Mouse (Mus musculus): ENCODE data around the gene Cfap58. TPM values are rescaled to one million over a fixed set of nuclear protein-coding genes. Genes with fewer than 3 reads are reported as not detected.
A peak's percentile ranks its signal among the peaks of the same experiment; 100 is the strongest.

The Cfap58 gene
- total RNA-seq, 2 experiments from 2014 or later = 2.0 to 2.6 TPM

DNA sequence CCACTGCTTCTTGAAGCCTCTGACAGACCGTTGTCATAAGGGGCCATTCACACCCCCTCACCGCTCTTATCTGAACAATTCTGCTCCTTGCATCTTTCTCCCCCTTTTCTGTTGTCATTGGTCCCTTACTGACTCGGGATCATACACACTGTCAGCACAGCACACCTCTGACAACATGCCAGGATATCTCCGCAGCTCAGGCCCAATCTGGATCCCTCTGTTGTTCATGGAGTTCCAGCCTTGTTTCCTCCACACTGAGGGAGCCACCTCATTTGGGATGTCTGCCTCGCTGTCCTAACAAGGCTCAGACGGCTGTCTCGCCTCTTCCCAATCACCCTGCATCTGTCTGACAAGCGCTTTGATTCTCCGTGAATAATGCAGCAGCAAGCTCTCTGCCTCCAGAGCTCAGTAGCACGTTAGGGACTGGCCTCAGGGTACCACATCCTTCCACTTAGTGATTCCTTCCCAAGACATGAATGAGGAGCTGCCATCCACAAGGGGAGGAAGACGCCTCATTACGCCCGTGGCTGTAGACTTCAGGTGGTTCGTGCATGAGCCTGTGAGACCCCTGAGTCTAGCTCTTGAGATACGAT lies 40.7 kb downstream of the Cfap58 start:
- DNase-seq = no peak

DNA sequence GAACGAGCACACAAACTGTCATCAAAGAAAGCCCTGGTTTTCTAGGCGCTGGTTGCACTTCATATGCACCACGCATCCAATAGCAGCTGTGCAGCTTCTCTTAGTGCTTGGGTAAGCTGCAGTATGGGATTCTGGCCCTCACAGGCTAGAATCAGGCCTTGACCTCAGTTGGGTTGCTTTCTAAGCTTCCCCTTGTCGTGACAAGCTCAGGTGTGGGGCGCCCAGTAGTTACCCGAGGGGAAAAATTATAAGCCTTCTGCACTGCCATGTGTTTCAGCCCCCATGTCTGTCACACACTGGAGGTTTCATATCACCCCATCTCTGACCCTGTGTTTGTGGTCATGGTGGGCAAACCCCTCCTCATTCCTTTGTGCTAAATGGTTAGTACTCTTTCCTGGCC lies 42.0 kb downstream of the Cfap58 start:
- DNase-seq = no peak

DNA sequence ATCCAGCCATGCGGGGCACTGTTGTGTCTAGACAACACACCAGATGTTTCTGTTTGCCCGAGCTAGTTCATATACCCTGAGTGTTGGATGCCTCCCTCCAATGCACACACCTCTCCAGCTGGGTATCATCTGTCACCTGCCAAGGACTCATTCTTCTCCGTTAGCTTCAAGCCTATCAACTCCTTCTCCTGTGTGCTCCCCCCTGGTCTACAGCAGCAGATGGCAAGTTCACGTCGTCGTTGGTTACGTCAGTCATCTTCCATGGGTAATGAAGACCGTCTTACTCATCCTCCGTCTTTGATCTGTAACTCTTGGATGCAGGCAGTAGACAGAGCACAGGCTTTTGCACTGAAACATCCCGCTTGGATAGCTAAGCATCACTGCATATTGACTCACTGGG lies 42.8 kb downstream of the Cfap58 start:
- DNase-seq = no peak

DNA sequence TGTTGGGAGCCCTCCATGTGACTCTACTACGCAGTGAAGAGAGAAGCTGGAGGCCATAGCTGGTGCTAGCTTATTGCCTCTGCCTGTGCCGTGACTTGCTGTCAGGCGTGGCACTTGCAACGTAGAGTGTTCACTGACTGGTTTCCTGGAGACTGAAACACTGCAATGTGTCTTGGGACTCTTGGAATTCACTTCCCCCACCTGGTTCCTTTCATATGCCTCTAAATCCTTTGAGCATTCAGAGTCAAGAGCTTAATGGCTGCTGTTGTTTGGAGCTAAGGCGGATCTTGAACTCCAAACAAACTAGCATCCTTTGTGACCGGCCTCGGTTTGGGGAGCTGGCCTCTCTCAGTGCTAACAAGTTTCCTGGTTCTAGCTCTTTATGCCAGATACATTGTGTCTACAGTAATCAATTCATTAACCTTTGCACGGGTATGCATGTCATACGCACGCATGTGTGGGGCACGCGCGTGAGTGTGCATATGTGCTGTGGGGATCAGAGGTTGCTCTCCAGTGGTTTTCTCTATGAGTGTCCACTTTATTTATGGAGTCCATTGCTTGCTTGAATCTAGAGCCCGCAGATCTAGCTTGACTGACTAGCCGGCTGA lies 48.2 kb downstream of the Cfap58 start:
- no peak for DNase-seq

DNA sequence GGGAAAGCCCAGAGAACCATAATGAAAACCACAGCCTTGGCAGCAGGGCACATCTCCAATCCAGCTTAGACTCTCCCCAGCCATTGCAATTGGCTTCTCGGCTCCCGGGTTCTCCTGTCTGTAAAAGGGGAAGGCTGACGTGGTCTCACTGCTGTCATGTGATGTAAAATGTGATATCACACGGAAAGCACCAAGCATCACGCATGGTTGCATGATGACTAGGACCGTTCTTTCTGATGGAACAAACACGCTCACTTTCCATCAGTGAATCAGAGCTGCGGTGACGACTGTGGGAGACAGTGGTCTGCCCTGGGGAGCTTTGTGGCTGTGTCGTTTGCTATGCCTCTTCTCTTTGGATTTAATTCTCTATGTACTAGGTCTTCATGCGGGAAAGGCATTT lies 50.5 kb downstream of the Cfap58 start:
- no peak for DNase-seq

DNA sequence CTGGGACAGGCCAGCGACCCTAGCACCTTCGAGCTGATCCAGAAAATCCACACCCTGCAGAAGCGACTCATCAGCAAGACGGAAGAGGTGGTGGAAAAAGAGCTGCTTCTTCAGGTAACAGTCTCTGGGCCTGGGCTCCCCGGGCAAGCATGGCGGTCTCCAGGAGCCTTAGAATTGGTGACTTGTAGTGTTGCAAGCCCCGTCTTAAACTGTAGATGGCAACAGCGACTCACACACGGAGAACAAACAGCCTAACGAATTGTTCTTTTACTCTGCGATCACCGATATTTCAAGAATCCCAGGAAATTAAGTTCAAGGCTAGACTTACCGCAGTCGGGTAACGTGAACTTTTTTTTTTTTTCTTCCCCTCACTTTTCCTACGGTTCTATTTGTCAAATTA lies 51.0 kb downstream of the Cfap58 start:
- DNase-seq = peak; percentile 10 to 30

DNA sequence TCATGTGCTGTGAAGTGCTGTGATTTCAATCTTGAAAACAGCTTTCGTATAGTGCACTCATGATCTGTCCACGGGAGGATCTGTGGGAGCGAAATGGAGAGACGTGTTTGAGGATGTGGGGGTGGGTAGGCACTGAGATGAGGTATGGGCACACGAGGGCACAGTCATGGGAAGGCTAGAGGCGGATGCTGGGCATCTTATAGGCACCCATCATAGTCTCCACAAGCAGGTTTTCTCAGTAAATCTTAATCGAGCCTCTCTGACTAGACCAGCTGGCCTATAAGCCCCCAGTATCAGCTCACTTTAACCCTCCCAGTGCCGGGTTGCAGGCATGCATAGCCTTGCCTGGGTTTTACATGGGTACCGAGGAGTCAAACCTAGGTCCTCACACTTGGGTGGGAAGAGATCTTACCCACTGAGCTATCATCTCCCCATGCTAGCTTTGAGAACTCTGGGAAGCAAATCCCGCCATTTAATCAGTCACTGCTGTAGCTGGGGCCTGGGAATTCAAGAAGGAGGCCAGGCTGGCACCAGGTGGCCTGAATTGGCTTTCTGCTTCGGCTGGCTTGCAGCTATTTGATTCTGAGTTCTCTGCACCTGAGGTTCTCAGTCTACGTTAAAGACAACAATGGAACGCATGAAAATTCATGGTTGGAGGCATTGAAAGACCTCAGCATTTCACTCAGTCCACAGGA lies 51.6 kb downstream of the Cfap58 start:
- DNase-seq = no peak

DNA sequence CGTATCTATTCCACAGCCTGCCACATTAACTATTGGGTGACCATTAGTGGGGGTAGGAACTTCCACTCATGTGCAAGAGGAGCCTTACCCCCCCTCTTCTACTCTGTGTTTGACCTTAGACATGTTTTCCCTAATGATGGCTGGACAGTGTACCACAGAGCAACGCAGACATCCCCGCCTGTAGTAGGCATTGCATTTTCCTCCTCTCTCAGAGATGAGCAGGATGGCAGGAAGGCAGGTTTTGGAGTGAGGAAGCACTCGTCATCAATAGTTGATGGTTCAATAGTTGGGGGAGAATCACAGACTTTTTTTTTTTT lies 52.1 kb downstream of the Cfap58 start:
- DNase-seq = no peak

DNA sequence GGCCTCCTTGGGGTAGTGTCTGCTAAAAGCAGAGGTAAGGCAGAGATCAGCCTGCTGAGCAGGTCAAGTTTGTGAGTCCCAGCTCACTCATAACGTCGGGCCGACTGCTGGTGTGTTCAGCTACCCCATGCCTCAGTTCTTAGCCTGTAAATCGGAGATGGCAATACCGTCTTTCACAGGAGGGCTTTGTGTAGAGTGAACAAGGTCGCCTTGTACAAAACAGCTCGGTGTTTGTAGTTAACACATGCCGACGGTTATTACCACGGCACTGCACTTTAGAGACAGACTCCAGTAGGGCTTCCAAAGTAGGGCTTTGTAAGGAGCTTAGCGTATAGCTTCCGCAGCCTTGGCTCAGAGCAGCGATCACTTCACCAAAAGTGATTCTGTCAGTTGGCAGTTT lies 63.8 kb downstream of the Cfap58 start:
- no peak for DNase-seq

DNA sequence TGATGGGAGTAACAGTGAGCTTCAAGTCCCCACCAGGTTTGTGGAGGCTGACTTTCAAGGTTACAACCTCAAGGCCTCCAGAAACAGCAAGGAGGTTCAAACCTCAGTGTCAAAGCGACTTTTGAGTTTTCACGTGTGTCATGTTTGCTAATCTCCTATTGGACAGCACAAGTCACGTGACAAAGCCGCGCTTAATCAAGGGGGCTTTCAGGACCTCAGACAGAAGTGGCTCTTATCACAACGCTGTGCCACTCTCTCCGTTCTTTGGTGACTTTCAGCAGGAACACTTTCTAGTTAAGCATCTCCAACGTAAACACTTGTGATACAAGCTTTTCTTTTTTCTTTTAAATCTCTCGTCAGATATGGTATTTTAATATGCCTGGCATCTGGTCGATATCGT lies 64.3 kb downstream of the Cfap58 start:
- DNase-seq = no peak

DNA sequence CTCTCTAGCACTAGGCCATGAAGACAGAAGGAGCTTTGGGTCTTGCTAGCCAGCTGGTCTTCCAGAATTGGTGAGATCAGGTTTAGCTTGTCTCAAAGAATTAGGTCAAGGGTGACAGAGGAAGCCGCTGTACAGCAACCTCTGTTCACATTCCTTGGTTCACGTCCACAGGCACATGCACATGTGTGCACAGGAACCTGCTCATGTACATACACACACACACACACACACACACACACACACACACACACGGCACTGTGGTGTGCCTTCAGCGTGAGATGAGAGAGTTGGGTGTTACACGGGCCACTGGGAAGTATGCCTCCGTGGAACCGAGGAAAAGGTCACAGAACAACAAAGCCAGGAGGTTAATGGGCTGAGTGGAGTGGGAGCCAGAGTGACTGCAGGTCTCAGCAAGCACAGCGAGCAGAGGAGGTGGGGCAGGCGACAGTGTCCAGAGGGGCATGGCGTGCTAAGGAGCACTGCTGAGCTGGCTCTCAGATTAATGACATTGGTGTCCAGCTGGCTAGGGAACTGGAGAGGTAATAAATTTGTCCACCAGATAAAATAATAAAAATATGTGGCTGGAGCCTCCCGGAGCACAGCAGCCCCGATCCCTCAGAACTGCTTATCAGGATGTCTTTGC lies 71.4 kb downstream of the Cfap58 start:
- no peak for DNase-seq

DNA sequence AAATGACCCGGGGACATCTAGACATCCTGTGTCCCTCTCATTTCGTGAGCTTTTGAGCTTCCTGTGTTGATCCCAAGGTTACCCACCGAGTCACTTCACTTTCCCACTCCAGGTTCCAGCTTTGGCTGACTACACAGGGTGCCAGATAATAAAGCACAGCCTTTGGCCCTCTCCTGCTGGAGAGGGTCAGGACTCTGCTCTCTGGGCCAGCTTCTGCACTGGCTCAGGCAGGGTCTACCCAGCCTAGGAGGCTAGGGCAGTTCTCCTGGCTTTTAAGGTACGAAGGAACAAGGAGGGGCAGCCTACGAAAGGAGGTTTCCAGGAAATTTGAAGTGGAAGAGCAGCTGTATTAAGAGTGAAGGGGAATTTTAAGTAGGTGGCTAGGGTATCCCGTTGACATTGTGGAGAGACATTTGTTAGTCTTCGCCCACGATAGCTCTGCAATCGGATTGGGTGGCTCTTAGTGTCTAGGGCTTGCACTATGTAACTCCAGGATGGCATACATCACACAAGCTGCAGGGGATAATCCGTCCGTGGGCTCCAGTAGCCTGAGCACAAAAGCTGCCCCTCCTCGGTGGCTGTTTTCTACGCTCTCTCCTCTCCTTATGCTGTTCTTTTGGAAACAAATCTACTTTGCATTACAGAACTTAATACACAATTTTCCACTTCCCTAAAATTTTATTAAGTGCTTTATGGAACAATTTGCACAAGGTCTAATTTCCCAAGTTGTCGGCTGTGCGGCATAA lies 72.3 kb downstream of the Cfap58 start:
- no peak for DNase-seq

DNA sequence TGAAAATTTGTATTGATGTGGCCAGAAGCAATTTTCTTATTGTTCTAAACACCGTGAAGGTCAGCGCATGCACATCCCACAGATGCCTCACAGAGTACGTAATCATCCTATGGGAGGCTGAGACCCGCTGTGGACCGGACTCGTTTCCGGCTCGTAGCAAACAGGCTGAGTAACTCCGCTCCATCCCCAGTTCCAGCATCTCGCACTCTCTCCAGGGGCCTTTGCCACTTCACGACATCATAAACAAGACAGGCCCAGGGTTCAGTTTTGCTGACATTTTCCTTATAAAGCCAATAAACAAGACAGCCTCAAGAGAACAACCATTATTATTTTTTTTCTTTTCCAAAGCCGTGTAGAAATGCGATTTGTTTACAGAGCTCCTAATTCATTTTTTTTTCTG lies 82.6 kb downstream of the Cfap58 start:
- DNase-seq = no peak

DNA sequence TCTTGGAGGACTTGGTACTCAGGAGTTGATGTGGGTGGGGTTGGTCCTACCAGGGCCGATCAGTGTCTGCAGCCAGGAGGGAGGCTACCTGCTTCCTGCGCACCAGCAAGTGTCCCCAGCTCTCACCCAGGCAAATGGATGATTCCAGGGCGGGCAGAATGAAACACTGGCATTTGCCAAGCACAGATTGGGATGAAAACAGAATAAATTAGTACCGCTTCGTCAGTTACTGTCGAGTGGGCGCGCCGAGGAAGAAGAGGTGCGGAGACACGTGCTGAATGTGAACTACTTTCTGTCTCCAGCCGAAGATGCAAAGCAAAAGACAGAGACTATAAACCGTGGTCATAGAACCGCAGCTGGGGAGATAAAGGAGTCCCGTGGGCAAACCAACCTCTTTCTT lies 84.0 kb downstream of the Cfap58 start:
- no peak for DNase-seq

DNA sequence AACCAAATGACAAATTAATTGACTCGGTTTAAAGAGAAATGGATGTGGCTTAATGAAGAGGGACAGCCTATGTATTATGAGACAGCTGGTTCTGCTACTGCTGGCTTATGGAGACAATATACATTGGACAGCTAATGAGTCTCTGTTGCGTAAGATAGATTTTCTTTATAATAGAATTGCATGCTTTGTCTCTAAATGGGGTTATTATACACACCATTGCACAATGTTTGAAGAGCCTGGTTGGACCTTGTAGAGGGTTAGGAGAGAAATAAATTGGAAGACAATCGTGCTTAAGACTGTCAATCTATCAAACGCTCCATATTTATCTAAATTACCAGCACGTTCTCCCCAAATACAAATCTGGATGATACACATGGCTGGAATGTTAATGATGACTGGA lies 85.3 kb downstream of the Cfap58 start:
- no peak for DNase-seq

DNA sequence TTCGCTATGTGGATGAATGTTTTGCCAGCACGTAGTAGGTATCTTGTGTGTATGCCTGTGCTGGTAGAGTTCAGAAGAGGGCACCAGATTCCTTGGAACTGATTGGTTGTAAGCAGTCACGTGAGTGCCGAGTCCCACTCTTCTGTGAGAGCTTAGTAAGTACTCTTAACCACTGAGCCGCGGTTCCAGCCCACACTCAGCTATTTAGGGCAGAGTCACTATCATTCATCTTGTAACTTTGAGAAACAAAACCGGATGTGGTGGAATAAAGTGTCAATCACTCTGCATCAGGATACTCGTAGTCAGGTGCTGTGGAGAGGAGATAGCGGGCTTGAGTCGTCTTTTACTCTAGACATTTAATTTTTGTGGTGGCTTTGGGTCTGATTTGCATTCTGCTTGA lies 86.3 kb downstream of the Cfap58 start:
- no peak for DNase-seq

DNA sequence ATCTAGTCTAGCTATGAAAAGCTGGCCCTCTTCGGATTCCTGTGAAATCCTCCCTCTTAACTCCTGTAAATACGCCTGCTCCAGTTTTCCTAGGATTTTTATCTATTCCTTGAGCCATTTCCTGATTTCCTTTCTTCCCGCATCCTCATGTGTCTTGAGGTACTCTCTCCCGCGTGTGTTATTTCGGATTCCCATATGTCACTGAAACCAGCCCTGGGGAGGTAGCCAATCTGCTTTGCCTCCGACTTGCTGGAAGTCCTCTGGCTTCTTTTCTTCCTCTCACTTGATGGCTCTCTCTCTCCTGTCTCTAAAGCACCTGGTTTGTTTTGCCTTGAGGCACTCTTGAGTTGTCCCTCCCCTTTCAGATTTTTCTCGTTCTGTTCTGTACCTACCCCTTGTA lies 87.9 kb downstream of the Cfap58 start:
- no peak for DNase-seq

DNA sequence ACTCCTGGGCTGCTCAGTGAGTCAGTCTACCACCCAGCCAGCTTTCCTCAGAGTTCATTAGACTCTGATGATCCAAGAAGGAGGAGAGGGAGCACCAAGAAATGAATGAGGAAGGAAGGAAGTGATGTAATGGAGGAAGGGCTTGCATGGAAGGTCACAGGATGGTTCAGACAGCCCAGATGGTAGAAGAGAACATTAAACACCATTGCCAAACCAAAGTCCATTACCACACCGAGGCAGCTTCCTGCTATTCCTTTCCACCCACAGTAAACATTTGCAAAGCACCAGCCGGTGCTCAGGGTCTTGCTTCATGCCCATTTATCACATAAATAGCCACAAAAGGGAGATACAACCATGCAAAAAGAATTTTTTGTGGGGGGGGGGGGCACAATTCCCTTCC lies 89.4 kb downstream of the Cfap58 start:
- DNase-seq = no peak

DNA sequence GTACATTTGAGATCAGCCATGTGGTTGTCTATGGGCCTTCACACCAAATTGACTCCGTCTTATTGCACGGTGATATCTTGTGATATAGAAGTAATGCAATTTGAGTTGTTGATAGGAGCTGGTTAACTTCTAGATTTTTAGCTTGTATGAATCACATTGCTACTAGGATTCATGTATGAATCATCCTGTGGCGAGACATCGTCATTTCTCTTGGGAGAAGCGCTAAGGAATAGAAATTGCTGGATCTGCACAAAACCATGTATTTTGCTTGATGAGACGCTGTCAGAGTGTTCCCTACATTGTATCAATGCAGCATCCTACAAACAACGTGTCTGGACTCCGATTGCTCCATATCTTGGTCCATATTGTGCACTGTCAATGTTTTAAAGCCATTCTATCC lies 102.1 kb downstream of the Cfap58 start:
- no peak for DNase-seq

DNA sequence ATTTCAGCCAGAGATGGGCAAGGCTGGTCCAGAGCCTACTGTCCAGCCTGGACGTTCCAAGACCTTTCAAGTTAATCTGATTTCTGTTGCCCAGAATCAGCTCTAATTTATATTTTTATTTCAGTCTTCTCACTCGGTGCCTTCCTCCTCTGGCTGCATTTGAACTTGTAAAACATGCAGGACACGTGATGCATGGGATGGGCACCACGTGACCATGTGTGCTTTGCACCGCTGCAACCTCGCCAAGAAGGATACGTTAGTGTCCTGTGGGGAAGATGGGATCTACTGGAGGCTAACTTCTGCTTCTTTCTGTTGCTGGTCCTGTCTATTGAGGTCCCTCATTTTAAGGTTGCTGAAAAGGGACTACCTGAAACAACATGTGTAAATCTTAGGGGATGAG lies 109.8 kb downstream of the Cfap58 start:
- DNase-seq = no peak

DNA sequence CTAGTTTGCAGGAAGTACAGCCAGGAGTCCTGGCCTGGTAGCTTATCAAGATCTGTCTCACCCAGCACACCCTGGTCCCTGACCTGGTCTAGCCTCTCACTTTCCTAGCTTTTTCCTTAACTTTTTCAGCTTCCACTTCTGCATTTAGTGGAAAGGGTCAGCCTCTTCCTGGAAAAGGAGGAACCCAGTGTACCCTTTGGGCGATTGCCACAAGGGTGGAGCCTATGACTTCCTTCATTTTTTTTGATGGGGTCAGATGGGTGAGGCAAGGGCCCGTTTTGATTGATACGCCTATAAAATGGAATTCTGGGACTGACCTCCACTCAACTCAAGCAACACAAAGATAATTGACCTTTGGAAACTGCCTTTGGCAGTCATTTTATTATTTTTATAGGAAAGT lies 111.9 kb downstream of the Cfap58 start:
- DNase-seq = peak; percentile 17 to 47

DNA sequence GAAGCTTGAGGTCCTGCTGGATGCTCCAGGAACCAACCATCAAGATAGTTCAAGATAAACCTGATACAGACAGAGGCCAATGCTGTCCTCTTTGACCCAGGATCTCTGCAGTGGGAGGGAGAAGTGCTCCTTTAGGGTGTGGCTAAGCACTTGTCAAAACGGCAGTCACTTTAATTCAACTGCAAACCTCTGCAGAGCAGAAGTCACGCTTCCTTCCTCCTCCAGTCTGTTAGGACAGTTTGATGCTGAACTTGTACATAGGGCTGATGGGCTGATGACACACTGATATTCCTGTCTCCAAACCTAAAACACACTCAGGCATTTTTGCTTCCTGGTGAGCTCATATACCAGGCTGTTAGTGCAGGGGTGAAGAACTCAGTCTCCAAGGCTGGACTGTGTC lies 125.8 kb downstream of the Cfap58 start:
- peak in 1 of 2 experiments; percentile 11 for DNase-seq

DNA sequence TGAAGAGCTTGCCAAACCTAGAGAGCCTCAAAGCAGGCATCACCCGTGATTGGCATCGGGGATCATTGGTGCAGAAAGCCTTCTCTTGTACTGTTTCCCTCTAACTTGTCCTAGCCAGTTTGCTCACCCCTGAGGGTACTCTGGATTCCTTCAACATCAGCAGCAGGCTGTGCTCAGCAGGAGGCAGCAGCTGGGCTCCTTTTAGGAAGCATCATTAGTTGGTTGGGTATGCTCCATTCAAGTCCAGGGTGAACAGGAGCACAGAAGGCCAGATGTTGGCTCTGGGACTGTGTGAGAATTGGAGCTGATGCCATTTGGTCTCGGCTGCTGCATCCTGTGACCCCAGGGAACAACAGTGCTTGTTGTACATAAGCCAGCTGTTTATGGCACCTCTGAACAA lies 142.2 kb downstream of the Cfap58 start:
- DNase-seq = no peak

All from heart, adult 18-20 months (tissue).